Mouse (Mus musculus) neutrophil, adult 5-6 weeks (primary cell): Measurements from ENCODE around the gene Mr1. TPM values are rescaled to one million over a fixed set of nuclear protein-coding genes. Genes with fewer than 3 reads are reported as not detected.
A peak's percentile ranks its signal among the peaks of the same experiment; 100 is the strongest.

ENCODE experiments used
- ATAC-seq: fragments of 151-379, 151-347 bp; 2 replicates; pipeline ENCODE4 v1.8.0; 2017; ENCODE audit warnings: mild to moderate bottlenecking, moderate TSS enrichment; ENCODE audit not compliant: insufficient number of reproducible peaks, poor library complexity, low FRiP score, severe bottlenecking; ENCODE audit errors: extremely low read depth
- total RNA-seq: library from RNA; stranded (forward); fragments of 200-1000 nt; gene quantifications from 2 replicates; pipeline ENCODE4 v1.2.3, GENCODE M21; 2017

Mr1 gene
- total RNA-seq, 1 experiment from 2014 or later: 4.9 TPM

GRCm38 (mm10) chr1:155098486-155099279 lies 47.9 kb downstream of the Mr1 start:
- no peak for ATAC-seq

DNA sequence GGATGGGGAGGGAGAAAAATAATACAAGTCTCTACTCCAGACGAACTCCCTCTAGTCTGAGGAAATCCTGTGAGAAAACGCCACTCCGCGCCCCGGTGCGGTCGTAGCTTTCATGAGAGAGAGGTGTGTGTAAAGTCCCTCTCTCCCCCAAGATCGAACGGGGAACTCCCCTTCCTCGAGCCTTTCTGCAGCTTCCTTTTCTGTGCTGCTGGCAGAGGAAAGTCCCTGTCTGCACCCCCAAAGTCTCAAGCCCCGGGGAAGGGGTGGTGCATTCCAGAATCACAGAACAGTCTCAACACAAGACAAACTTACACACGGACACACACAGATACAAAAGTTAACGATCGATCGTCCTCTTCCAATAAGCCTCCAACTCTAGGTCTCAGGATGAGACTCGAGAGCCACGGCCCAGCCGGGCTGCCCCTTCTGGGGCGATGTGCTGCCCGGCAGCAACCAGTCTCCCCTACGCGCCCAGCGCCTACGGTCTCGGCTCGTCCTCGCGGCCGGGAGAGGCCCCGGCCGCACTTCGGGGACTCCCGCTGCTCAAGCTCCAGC lies 48.6 kb downstream of the Mr1 start:
- ATAC-seq: peak; percentile 40

DNA sequence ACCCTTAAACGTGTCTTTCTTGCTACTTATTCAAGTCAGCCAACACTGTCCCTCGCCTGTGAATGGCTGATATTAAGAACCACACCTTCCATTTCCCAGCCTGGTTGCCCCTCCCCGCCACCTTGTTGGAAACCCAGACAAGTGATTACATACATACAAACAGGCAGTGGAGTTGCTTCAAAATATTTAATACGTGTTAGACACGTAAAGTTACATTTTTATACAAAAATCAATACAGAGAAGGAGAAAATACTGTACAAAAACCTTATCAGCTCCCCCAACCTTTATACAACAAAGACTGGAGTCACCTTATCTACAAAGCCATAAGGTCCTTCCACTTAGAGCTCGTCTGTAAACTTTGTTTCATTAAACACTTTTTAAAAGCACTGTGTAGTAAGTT lies 49.3 kb downstream of the Mr1 start:
- ATAC-seq: no peak

DNA sequence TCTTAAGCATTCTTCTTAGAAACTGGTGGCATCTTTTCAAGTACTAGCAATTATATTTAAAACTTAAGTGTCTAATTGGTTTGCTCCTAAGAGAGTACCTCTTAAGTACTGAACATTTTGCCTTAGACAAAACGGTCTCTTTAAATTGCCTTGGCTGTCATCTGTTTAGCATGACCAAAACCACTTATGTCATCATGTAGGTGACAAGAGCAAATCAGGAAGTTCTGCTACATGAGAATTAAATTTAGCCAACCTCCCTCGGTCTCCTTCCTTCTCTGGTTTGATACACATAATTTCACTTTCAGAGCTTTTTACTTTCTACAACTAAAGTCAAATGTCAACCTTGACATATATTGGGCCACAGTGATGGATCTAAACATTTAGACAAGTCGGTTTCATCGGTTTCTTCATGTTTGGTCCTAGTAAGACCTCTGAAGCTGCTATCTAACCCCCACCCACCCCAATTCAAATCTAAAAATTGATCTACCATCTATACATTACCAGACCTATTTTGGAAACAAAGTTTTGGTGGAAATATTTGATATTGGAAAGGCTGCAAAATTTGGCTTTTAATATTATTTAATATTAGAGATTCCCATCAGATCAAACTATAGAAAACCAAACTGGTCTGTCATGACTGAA lies 49.9 kb downstream of the Mr1 start:
- peak; percentile 24; the same call in 1 of the 2 replicates for ATAC-seq

DNA sequence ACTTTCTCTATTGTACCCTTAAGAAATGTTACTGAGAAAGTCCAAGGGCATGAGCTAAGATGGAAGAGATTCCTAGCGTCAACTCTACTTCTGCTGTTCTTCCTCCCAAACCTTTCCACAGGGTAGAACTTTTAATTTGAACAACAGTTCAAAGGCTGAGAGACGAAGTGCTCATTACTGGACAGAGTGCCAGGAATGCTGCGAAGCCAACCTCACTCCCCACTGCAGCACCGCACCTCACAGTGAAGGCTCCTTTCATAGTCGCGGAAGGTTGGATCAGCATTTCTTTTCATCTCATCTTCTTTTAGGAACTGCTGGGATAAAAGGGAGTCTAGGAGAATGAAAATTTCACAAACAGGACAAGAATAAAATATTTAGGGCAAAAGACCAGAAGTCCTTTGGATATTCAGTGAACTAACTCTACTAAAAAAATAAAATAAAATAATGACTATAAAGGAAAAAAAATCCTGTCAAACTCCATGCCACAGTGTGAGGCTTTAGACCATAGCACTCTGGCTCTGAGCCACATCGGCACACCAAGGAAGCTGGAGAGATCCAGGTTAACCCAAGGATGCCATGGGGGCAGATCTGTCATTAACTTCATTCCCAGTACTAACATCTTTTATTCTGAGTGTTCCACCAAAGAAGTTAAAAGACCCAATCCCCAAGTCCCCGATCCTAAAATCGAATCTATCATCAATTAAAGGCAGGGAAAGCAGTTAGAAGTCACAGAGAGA lies 52.5 kb downstream of the Mr1 start:
- ATAC-seq: no peak

DNA sequence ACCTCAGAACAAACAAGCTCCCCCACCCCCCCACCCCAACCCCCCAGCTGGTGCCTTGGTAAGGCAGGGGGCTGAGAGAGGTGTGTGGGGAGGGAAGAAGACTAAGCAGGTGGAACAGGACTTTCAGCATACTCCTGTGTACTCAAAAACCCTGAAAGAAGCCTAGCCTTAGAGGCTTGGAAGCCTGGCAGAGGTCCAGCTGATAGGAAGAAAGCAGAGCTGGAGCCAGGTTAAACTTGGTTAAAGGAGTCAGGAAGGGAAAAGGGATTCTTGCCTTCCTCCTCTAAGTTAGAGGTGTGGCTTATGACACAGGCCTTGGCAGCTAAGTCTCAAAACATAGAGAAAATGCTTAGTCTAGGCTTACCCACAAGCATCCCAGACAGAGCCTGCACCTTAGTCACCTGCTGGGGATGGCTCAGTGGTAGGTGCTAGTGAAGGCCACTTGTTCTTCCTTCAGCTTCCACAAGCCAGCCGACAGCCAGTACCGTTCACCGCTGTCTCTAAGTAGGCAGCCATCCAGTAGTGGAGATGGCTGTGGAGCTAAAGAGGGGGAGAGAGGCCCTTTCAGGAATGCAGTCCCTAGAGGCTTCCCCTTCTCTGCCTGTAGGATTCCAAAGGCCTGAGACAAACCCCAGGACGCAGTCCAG lies 53.3 kb downstream of the Mr1 start:
- no peak for ATAC-seq

DNA sequence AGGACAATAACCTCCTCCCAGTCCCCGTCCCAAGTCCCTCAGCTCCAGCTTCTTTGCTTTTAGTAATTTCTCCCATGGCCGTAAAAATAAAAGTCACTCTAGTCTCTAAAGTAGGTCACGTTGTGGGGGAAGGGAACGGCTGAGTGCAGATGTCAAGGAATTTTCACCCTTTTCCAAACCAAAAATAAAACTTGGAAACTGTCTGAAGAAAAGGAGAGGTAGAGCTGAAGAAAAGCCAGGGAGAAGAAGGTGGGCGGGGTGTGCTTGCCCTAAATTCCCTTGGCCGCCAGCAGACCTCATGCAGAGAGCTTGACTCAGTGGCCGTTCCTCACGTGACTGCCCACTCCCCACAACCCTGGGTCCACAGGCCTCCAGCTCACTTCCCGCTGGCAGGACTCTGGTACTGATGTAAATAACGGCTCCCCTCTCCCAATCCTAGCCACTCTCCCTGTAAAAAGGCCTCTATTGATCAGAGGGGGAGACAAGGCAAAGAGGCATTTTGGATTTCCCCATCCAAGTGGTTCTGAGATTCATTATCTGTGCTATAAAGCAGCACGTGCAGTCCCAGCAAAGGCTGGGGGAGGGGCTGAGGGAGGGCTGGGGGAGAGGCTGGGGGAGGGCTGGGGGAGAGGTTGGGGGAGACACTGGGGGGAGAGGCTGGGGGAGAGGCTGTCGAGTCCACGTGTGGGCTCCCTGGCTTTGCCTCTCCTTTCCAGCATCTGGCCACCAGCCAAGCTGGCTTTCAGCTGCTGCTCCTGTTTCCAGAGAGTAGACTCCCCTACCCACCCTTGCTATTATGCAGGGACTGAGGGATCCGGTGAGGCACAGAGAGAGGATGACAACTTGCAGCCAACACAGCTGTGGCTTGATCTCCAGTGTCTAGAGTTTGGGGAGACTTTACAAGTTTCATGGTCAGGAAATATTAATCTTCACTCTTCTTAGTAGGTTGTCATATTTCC lies 54.5 kb downstream of the Mr1 start:
- no peak for ATAC-seq

DNA sequence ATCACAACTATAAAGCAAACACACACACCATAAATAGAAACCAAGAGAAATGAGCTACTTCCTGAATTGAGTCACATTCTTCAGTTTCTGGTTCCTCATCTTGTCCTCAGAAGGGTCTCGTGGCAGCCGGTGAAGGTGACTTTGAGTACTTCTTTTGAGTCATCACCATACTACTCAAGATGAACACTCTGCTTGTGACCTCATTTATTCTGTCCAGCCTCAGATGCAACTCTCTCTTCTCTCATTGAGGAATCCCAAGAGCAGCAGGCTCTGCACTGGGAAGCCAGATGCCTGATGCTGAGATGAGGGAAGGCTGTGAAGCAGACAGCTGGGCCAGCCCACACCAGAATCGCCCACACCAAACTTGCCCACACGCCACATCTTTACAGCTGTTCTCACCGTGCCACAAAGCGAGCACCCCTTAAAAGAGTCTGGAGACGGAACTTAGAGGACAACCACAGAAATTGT lies 55.2 kb downstream of the Mr1 start:
- ATAC-seq: peak; percentile 91

GRCm38 (mm10) chr1:155090736-155091135 lies 55.9 kb downstream of the Mr1 start:
- no peak for ATAC-seq

DNA sequence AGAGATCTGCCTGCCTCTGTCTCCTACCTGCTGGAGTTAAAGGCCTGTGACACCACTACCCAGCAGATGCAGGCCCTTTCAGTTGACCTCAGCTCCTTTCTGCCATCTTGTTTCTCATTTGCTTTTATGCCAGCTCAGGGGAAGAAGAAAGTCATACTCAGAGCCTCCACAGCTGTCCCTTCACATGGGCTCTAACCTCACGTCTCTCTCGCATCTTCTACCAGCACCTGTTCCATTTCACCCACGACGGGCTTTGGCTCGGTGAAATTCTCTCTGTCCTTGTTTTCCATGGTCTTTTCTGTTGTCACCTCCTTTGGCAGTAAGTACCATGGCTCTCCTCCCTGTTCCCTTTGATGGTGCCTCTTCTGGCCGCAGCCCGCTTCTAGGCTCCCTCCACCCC lies 56.3 kb downstream of the Mr1 start:
- ATAC-seq: no peak

- ATAC-seq: no peak
These were observed 57.6 kb downstream of the Mr1 start for GRCm38 (mm10) chr1:155088847-155089603.

DNA sequence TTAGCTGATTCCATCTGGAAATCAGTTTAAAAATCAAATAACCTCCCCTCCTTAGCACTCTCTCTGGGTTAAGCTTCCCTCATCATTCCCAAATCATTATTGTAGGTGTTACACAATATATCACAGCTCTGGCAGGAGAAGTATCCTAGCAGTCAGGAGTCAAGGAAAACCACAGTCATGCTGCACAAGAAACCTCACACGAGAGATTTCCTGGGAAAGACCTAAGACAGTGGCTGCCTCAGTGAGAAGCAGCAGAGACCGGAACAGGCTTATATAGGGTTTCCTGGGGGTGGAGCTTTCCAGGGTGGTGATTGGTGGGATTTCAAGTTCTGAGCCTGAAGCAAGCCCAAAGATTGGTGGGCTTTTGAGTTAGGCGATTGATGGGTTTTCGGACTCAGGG lies 58.6 kb downstream of the Mr1 start:
- ATAC-seq: no peak

GRCm38 (mm10) chr1:155086893-155087292 lies 59.7 kb downstream of the Mr1 start:
- no peak for ATAC-seq

GRCm38 (mm10) chr1:155086416-155086815 lies 60.2 kb downstream of the Mr1 start:
- ATAC-seq: no peak

DNA sequence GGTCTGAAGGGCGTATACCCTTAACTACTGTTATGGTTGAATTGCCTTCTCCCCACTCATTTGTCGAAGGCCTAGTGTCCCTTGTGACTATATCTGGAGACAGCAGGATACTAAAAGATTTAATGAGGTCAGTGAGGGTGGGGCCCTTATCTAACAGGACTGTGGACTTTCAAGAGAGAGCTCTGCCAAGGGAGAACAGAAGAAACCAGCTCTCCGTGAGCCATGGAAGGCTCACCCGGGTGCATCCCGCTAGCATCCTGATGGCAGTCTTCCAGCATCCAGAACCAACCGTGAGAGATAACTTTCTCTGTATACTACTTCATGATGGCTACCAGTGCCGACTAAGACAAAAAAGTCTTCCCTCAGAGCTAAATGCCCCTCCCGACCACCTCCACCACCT lies 61.8 kb downstream of the Mr1 start:
- no peak for ATAC-seq

- ATAC-seq: peak; percentile 82
These were observed 63.0 kb downstream of the Mr1 start for GRCm38 (mm10) chr1:155083271-155084265.
